Mouse (Mus musculus): Measurements from ENCODE around the gene Ino80b. TPM values are rescaled to one million over a fixed set of nuclear protein-coding genes. Genes with fewer than 3 reads are reported as not detected.

Ino80b gene
- polyA plus RNA-seq, 1 experiment from 2014 or later: 20.0 TPM

DNA sequence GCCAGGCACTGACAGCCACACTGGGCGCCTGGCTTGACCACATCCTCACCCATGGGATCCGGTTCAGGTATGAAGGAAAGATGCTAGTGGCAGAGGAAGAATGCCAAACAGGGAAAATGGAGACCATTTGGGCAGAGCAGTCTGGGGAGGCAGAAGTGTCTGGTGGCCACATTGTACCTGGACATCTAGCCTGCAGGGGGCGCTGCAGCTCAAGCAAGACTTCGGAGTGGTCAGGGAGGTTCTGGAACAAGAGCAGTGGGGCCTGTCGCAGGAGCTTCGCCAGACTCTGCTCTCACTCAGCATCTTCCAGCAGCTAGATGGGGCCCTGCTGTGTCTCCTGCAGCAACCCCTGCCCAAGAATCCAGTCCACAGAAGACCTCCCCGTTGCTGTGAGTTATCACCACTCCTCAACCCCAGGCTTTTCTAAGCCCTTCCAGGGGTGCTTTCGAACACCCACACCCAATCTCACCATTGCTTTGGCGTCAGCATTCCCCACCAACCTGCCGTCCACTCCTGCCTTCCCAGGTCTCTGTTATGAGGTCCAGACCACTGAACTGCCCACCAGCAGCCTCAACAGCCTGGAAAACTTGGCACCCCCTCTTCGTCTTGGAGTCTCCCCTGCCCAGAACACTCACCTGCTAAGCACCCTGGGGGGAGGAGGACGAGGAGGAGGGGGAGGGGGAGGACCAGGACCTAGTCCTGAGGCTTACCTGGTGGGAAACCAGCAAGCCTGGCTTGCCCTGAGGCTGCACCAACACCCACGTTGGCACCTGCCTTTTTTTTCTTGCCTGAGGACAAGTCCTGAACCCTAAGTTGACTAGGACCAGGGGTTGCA, 17.4 kb downstream of the Ino80b start:
- Histone ChIP-seq H3K9ac (ENCODE audit: low read length) (peak overlapping the region; percentile 83), H3K36me3 (ENCODE audit: control insufficient read depth, insufficient read depth, low read length) (no peaks in the 10 kb centered on the region), H3K27ac (ENCODE audit: low read depth, low read length) (no peak overlapping the region), H3K4me2 (ENCODE audit: low read depth, low read length, severe bottlenecking) (peak overlapping the region; percentile 85), H3K9me3 (ENCODE audit: control insufficient read depth, low read length) (no peaks in the 10 kb centered on the region), H3K27me3 (ENCODE audit: control insufficient read depth, insufficient read depth, low read length) (peaks cover 2% of the 10 kb centered on the region; the same call in 1 of the 2 replicates), H3K4me1 (replicated peaks; ENCODE audit: control insufficient read depth, insufficient read depth, low read length) (peaks cover 19% of the 10 kb centered on the region), H3K4me3 (ENCODE audit: low read depth, low read length) (peak overlapping the region; percentile 76)
- DNase-seq (ENCODE audit: low spot score): peak; percentile 92
- peak; percentile 66 for ATAC-seq (replicated peaks; ENCODE audit: low FRiP score)
- 34% methylated on average over 13 of the region's 13 CpGs for WGBS

DNA sequence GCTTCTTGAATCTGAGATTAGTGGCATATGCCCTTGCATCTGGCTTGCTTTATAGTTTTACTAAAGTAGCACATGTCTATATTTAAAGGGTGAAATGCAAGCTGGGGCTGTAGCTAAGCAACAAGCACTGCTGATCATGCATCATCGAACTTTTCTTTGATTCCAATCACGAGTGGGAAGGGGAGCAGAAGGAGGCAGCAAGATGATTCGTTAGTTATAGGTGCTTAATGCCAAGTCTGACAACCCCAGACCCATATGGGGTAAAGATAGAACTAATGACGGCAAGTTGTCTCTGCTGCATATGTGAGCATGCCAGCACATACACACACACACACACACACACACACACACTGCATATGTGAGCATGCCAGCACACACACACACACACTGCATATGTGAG, 21.1 kb downstream of the Ino80b start:
- no peak overlapping the region for H3K4me3 ChIP-seq (ENCODE audit: low read depth, low read length)

DNA sequence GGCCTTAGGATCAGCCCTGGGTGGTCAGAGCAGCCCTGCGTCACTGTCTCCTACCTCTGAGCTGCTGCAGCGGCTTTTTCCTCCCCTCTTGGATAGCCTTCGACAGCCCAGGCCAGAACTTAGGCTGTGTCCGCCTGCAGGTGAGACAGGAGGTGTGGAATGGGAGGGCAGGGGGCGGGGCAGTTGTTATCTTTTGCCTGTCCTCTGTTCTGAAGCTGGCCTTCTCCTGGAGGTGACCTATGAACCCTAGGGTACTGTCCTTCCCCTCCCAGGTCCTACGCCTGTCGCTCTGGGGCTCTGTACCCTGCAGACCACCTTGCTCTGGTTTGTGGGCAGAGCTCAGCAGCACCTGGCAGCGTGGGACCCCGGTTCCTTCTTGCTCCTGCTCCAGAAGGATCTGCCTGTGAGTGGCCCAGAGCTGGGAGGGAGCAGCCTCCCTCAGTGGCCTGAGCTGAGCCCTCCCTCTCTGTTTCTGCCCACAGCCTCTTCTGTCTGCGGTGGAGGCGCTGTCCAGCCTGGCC, 22.0 kb downstream of the Ino80b start:
- peaks cover 14% of the 10 kb centered on the region for H3K4me1 ChIP-seq (replicated peaks; ENCODE audit: control insufficient read depth, insufficient read depth, low read length)
- no peaks in the 10 kb centered on the region for H3K36me3 ChIP-seq (ENCODE audit: control insufficient read depth, insufficient read depth, low read length)
- no peak overlapping the region; the same call in 1 of the 2 replicates for H3K9ac ChIP-seq (ENCODE audit: low read length)
- WGBS: 38% methylated on average over 11 of the region's 11 CpGs
- DNase-seq (ENCODE audit: low spot score): peak; percentile 58
- no peak overlapping the region for H3K4me3 ChIP-seq (ENCODE audit: low read depth, low read length)
- H3K4me2 ChIP-seq (ENCODE audit: low read depth, low read length, severe bottlenecking): no peak overlapping the region
- no peak for ATAC-seq (replicated peaks; ENCODE audit: low FRiP score)
- H3K27me3 ChIP-seq (ENCODE audit: control insufficient read depth, insufficient read depth, low read length): peaks cover 2% of the 10 kb centered on the region; the same call in 1 of the 2 replicates
- no peak overlapping the region for H3K27ac ChIP-seq (ENCODE audit: low read depth, low read length)
- no peaks in the 10 kb centered on the region for H3K9me3 ChIP-seq (ENCODE audit: control insufficient read depth, low read length)

More for the DNA sequence above, 21.1 kb downstream of the Ino80b start:
- Histone ChIP-seq H3K36me3 (ENCODE audit: control insufficient read depth, insufficient read depth, low read length) (no peaks in the 10 kb centered on the region), H3K4me1 (replicated peaks; ENCODE audit: control insufficient read depth, insufficient read depth, low read length) (peaks cover 19% of the 10 kb centered on the region), H3K9ac (ENCODE audit: low read length) (no peak overlapping the region), H3K4me2 (ENCODE audit: low read depth, low read length, severe bottlenecking) (no peak overlapping the region), H3K27me3 (ENCODE audit: control insufficient read depth, insufficient read depth, low read length) (peaks cover 2% of the 10 kb centered on the region; the same call in 1 of the 2 replicates), H3K9me3 (ENCODE audit: control insufficient read depth, low read length) (no peaks in the 10 kb centered on the region), H3K27ac (ENCODE audit: low read depth, low read length) (no peak overlapping the region)
- ATAC-seq (replicated peaks; ENCODE audit: low FRiP score) (no peak), DNase-seq (ENCODE audit: low spot score) (no peak)
- 74% methylated on average over 4 of the region's 4 CpGs for WGBS

DNA sequence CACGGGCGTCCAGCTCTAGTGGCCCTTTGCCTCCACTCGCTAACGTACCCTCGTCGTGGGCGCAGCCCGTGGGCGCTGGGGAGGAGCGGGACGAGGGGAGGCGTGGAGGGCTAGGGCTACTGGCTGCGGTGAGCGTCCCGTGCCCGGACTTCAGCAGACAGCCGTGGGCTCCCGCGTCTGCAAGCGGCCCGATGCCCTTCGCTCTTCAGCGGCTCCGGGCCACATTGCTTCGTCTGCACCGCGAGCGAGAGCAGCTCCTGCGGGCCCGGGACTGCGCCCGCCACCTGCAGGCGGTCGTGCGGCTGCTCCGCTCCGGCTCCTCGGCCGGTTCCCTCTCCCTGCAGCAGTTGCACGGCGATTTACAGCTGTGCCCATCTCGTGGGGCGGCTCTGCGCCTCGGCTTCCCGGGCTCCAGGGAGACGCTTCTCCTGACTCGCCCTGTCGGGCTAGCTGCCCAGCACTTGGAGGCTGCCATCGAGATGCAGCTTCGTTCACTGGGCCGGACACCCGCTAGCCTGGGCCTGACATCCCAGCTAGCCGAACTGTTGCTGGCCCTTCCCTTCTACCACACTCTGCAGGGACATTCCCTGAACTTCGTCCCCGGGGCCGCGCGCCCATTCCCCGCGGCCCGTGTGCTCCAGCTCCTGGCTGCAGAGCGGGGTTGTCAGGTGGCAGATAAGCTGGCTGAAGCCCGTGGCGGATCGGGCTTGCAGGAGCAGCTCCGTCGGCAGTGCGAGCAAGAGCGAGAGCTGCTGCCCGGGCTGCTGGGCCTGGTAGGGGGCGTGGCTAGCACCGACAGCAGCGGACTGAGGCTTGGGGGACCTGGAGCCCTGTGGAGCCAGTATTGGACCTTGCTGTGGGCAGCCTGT, 23.3 kb downstream of the Ino80b start:
- Histone ChIP-seq H3K9ac (ENCODE audit: low read length) (peak overlapping the region; percentile 77), H3K36me3 (ENCODE audit: control insufficient read depth, insufficient read depth, low read length) (no peaks in the 10 kb centered on the region), H3K4me1 (replicated peaks; ENCODE audit: control insufficient read depth, insufficient read depth, low read length) (peaks cover 9% of the 10 kb centered on the region; the same call in 1 of the 2 replicates), H3K4me3 (ENCODE audit: low read depth, low read length) (peak overlapping the region; percentile 72), H3K27ac (ENCODE audit: low read depth, low read length) (peak overlapping the region; percentile 26), H3K27me3 (ENCODE audit: control insufficient read depth, insufficient read depth, low read length) (peaks cover 2% of the 10 kb centered on the region; the same call in 1 of the 2 replicates), H3K9me3 (ENCODE audit: control insufficient read depth, low read length) (no peaks in the 10 kb centered on the region), H3K4me2 (ENCODE audit: low read depth, low read length, severe bottlenecking) (peak overlapping the region; percentile 90)
- under 1% methylated on average over 73 of the region's 74 CpGs for WGBS
- ATAC-seq (replicated peaks; ENCODE audit: low FRiP score) (peak; percentile 76), DNase-seq (ENCODE audit: low spot score) (peak; percentile 84)

- H3K4me3 ChIP-seq (ENCODE audit: low read depth, low read length): peak within 1 kb of the TSS; percentile 72
- H3K4me1 ChIP-seq (replicated peaks; ENCODE audit: control insufficient read depth, insufficient read depth, low read length): peaks cover 9% of the 10 kb centered on the region; the same call in 1 of the 2 replicates
- H3K27ac ChIP-seq (ENCODE audit: low read depth, low read length): peak within 1 kb of the TSS; percentile 26
- H3K9me3 ChIP-seq (ENCODE audit: control insufficient read depth, low read length): no peaks in the 10 kb centered on the region
- H3K27me3 ChIP-seq (ENCODE audit: control insufficient read depth, insufficient read depth, low read length): peaks cover 2% of the 10 kb centered on the region; the same call in 1 of the 2 replicates
- peak within 1 kb of the TSS; percentile 90 for H3K4me2 ChIP-seq (ENCODE audit: low read depth, low read length, severe bottlenecking)
- WGBS: under 1% methylated on average over 24 of the region's 25 CpGs
- peak; percentile 88 for ATAC-seq (replicated peaks; ENCODE audit: low FRiP score)
- no peaks in the 10 kb centered on the region for H3K36me3 ChIP-seq (ENCODE audit: control insufficient read depth, insufficient read depth, low read length)
- peak; percentile 86 for DNase-seq (ENCODE audit: low spot score)
- peak within 1 kb of the TSS; percentile 77 for H3K9ac ChIP-seq (ENCODE audit: low read length)
Measured at GRCm38 (mm10) chr6:83101316-83101687, 23.9 kb downstream of the Ino80b start, which contains the start of the genes Ccdc142 and Gm42688. Ccdc142 (plus strand) TSS chr6:83101601. Gm42688 (plus strand) TSS chr6:83101617.

GRCm38 (mm10) chr6:83098411-83098810, 26.8 kb downstream of the Ino80b start:
- WGBS: 79% methylated on average over 2 of the region's 2 CpGs
- no peak overlapping the region for H3K4me2 ChIP-seq (ENCODE audit: low read depth, low read length, severe bottlenecking)
- H3K9me3 ChIP-seq (ENCODE audit: control insufficient read depth, low read length): peaks cover 3% of the 10 kb centered on the region; the same call in 1 of the 2 replicates
- H3K9ac ChIP-seq (ENCODE audit: low read length): no peak overlapping the region
- no peak overlapping the region for H3K4me3 ChIP-seq (ENCODE audit: low read depth, low read length)
- no peak overlapping the region for H3K27ac ChIP-seq (ENCODE audit: low read depth, low read length)
- peaks cover 9% of the 10 kb centered on the region; the same call in 1 of the 2 replicates for H3K4me1 ChIP-seq (replicated peaks; ENCODE audit: control insufficient read depth, insufficient read depth, low read length)
- DNase-seq (ENCODE audit: low spot score) (no peak), ATAC-seq (replicated peaks; ENCODE audit: low FRiP score) (no peak)
- peaks cover 2% of the 10 kb centered on the region; the same call in 1 of the 2 replicates for H3K27me3 ChIP-seq (ENCODE audit: control insufficient read depth, insufficient read depth, low read length)
- no peaks in the 10 kb centered on the region for H3K36me3 ChIP-seq (ENCODE audit: control insufficient read depth, insufficient read depth, low read length)

GRCm38 (mm10) chr6:83095968-83096367, 29.3 kb downstream of the Ino80b start:
- H3K27me3 ChIP-seq (ENCODE audit: control insufficient read depth, insufficient read depth, low read length): no peaks in the 10 kb centered on the region

More at GRCm38 (mm10) chr6:83095968-83096367, 29.3 kb downstream of the Ino80b start:
- H3K4me2 ChIP-seq (ENCODE audit: low read depth, low read length, severe bottlenecking): no peak overlapping the region
- ATAC-seq (replicated peaks; ENCODE audit: low FRiP score): no peak
- H3K9ac ChIP-seq (ENCODE audit: low read length): no peak overlapping the region
- H3K36me3 ChIP-seq (ENCODE audit: control insufficient read depth, insufficient read depth, low read length): no peaks in the 10 kb centered on the region
- peaks cover 3% of the 10 kb centered on the region; the same call in 1 of the 2 replicates for H3K9me3 ChIP-seq (ENCODE audit: control insufficient read depth, low read length)
- no peak overlapping the region for H3K27ac ChIP-seq (ENCODE audit: low read depth, low read length)
- 47% methylated on average over 6 of the region's 6 CpGs for WGBS
- H3K4me1 ChIP-seq (replicated peaks; ENCODE audit: control insufficient read depth, insufficient read depth, low read length): no peaks in the 10 kb centered on the region
- no peak overlapping the region for H3K4me3 ChIP-seq (ENCODE audit: low read depth, low read length)
- DNase-seq (ENCODE audit: low spot score): no peak

Measured in forebrain, embryonic 11.5 days (tissue).